Mouse (Mus musculus) liver, embryonic 14.5 days (tissue): ENCODE results near the gene C87977. TPM values are rescaled to one million over a fixed set of nuclear protein-coding genes. Genes with fewer than 3 reads are reported as not detected.
"Not testable (repeated sequence)": the region's sequence is repeated elsewhere in the genome, so short reads cannot be mapped to it uniquely, and the experiment has no call there.

ENCODE experiments used
- ATAC-seq: fragments of 200-750 bp; cut with Nextera tagmentation; 2 replicates; pipeline ENCODE4 v1.8.0; 2017; ENCODE audit warnings: moderate number of reproducible peaks, mild to moderate bottlenecking, moderate library complexity; ENCODE audit not compliant: insufficient read depth
- DNase-seq, 3 experiments: peaks; one replicate each; pipeline ENCODE4 v3.0.0-alpha.2; 2012 to 2013; ENCODE audit warnings: low read depth in 3 of 3, low spot score in 3 of 3
- H3K27ac ChIP-seq: fragments of 300-500 bp; sonication (generic); 2 replicates; pipeline ENCODE4 v1.5.1; 2014; ENCODE audit warnings: moderate library complexity, mild to moderate bottlenecking, control low read depth, inconsistent platforms
- H3K27me3 ChIP-seq: fragments of 300-500 bp; sonication (generic); 2 replicates; pipeline ENCODE4 v1.6.1; 2014; ENCODE audit warnings: mild to moderate bottlenecking, low read length, moderate library complexity; ENCODE audit not compliant: control insufficient read depth, insufficient read depth
- H3K36me3 ChIP-seq: fragments of 300-500 bp; sonication (generic); replicated peaks from 2 replicates; pipeline ENCODE4 v1.6.1; 2014; ENCODE audit warnings: low read depth; ENCODE audit not compliant: control insufficient read depth, insufficient read depth
- H3K4me1 ChIP-seq, 2 experiments: fragments of 200-500 bp in 1 of 2; fragments of 300-500 bp in 1 of 2; sonication (generic) in 1 of 2; replicated peaks; 2 replicates each; pipeline ENCODE4 v1.6.1; 2012 to 2014; ENCODE audit warnings: antibody characterized with exemption in 1 of 2, inconsistent platforms in 1 of 2, low read length in 1 of 2; ENCODE audit not compliant: control insufficient read depth in 2 of 2, insufficient read depth in 2 of 2
- H3K4me2 ChIP-seq: fragments of 300-500 bp; sonication (generic); 2 replicates; pipeline ENCODE4 v1.6.1; 2014; ENCODE audit warnings: low read depth, mild to moderate bottlenecking, control low read depth, moderate library complexity
- H3K4me3 ChIP-seq, 2 experiments: fragments of 200-500 bp in 1 of 2; fragments of 300-500 bp in 1 of 2; sonication (generic) in 1 of 2; 2 replicates each; pipeline ENCODE4 v1.5.1; 2012 to 2014; ENCODE audit warnings: low read depth in 2 of 2, low read length in 2 of 2, mild to moderate bottlenecking in 2 of 2, control low read depth in 1 of 2, inconsistent platforms in 1 of 2, moderate library complexity in 1 of 2; ENCODE audit not compliant: insufficient read depth in 1 of 2
- H3K9ac ChIP-seq: fragments of 300-500 bp; sonication (generic); replicated peaks from 2 replicates; pipeline ENCODE4 v1.6.1; 2014; ENCODE audit warnings: mild to moderate bottlenecking, control low read depth, moderate library complexity
- H3K9me3 ChIP-seq: fragments of 300-500 bp; sonication (generic); 2 replicates; pipeline ENCODE4 v1.6.1; 2016; ENCODE audit warnings: low read length, mixed read lengths; ENCODE audit not compliant: control insufficient read depth
- CTCF ChIP-seq: IDR thresholded peaks from 2 replicates; pipeline ENCODE4 v1.5.1; 2016; ENCODE audit warnings: antibody characterized with exemption, low read depth, control low read depth
- EP300 ChIP-seq: IDR thresholded peaks from 2 replicates; pipeline ENCODE4 v1.6.1; 2016; ENCODE audit warnings: antibody characterized with exemption, low read depth
- WGBS: fragments of 180-500 bp; shearing (Covaris S2); extraction: QIAGEN DNeasy Blood & Tissue Kit; methylation state at CpG from one replicate; pipeline ENCODE4 v1.1.7; 2014; ENCODE audit not compliant: insufficient replicate concordance; 5-methylcytosine and 5-hydroxymethylcytosine counted together
- polyA plus RNA-seq, 2 experiments: library from polyadenylated mRNA; depleted of rRNA in 1 of 2; stranded (reverse) in 1 of 2; unstranded in 1 of 2; fragments of >200 nt; fragmentation: Nextera tagmentation in 1 of 2; extraction: Ambion mirVana in 1 of 2; gene quantifications; 2 replicates each; pipeline versions ENCODE4 v1.2.1 to v1.2.3; 2012 to 2014

Gene C87977
- polyA plus RNA-seq (2012; rRNA removed) (not detected in 2 replicates), polyA plus RNA-seq (2014; fragmentation: Nextera tagmentation; extraction: Ambion mirVana) (not detected in 2 replicates)

- not testable (repeated sequence) for H3K4me1 ChIP-seq, ATAC-seq, H3K36me3 ChIP-seq, H3K9ac ChIP-seq, H3K4me3 ChIP-seq, H3K4me2 ChIP-seq, DNase-seq, H3K27me3 ChIP-seq, H3K9me3 ChIP-seq, H3K27ac ChIP-seq
- 50% methylated on average over 1 of the region's 1 CpGs for WGBS
These were observed at the start of gene C87977 for GRCm38 (mm10) chr4:144213218-144213617. TSS of gene C87977 (minus strand) at chr4:144213318.

- not testable (repeated sequence) for H3K27ac ChIP-seq, DNase-seq, H3K9ac ChIP-seq, H3K36me3 ChIP-seq, H3K4me1 ChIP-seq, H3K4me3 ChIP-seq, H3K4me2 ChIP-seq, H3K9me3 ChIP-seq, ATAC-seq, H3K27me3 ChIP-seq
These were observed 41.6 kb upstream of the C87977 start for GRCm38 (mm10) chr4:144254768-144255167.

GRCm38 (mm10) chr4:144190419-144190818, 22.7 kb downstream of the C87977 start, which contains the start of gene Oog2:
TSS of gene Oog2 (plus strand) at chr4:144190719.
- Histone ChIP-seq H3K4me3 (no peak within 1 kb of the TSS), H3K36me3 (no peaks in the 10 kb centered on the region), H3K4me2 (no peak within 1 kb of the TSS), H3K27ac (no peak within 1 kb of the TSS), H3K9ac (no peak within 1 kb of the TSS), H3K27me3 (no peaks in the 10 kb centered on the region), H3K4me1 (no peaks in the 10 kb centered on the region), H3K9me3 (no peaks in the 10 kb centered on the region)
- DNase-seq: no peak
- no peak for ATAC-seq
- TF ChIP-seq CTCF: no peak
- no peak for TF ChIP-seq EP300
- WGBS: 7% methylated on average over 1 of the region's 1 CpGs

- no peaks in the 10 kb centered on the region; the same call in 1 of the 2 replicates for H3K9me3 ChIP-seq
- no peak within 1 kb of the TSS for H3K27ac ChIP-seq
- ATAC-seq: no peak
- H3K36me3 ChIP-seq: no peaks in the 10 kb centered on the region
- TF ChIP-seq EP300: no peak
- no peak for TF ChIP-seq CTCF
- DNase-seq: no peak
- no peak within 1 kb of the TSS for H3K9ac ChIP-seq
- no peak within 1 kb of the TSS for H3K4me3 ChIP-seq
- no peak within 1 kb of the TSS for H3K4me2 ChIP-seq
- 58% methylated on average over 1 of the region's 1 CpGs for WGBS
- H3K27me3 ChIP-seq: no peaks in the 10 kb centered on the region
- H3K4me1 ChIP-seq: no peaks in the 10 kb centered on the region
These were observed 50.6 kb downstream of the C87977 start, which contains the start of gene Oog3 for GRCm38 (mm10) chr4:144162563-144162962. TSS of gene Oog3 (minus strand) at chr4:144162663.

Other genes with a start within 250 kb of the C87977 start
- gene Gm13101, start 246.4 kb downstream of the C87977 start, polyA plus RNA-seq (2012; rRNA removed): not detected in 2 replicates
- gene Gm13101, start 246.4 kb downstream of the C87977 start, polyA plus RNA-seq (2014; fragmentation: Nextera tagmentation; extraction: Ambion mirVana): not detected in 2 replicates
- not detected in 2 replicates for gene Pramef17, start 218.9 kb downstream of the C87977 start, polyA plus RNA-seq (2012; rRNA removed)
- gene Pramef17, start 218.9 kb downstream of the C87977 start, polyA plus RNA-seq (2014; fragmentation: Nextera tagmentation; extraction: Ambion mirVana): not detected in 2 replicates
- not detected in 2 replicates for gene Pramel4, start 154.2 kb downstream of the C87977 start, polyA plus RNA-seq (2012; rRNA removed)
- not detected in 2 replicates for gene Pramel4, start 154.2 kb downstream of the C87977 start, polyA plus RNA-seq (2014; fragmentation: Nextera tagmentation; extraction: Ambion mirVana)
- not detected in 2 replicates for gene Gm13102, start 106.8 kb downstream of the C87977 start, polyA plus RNA-seq (2012; rRNA removed)
- not detected in 2 replicates for gene Gm13102, start 106.8 kb downstream of the C87977 start, polyA plus RNA-seq (2014; fragmentation: Nextera tagmentation; extraction: Ambion mirVana)
- gene Oog3, start 50.7 kb downstream of the C87977 start, polyA plus RNA-seq (2012; rRNA removed): not detected in 2 replicates
- not detected in 2 replicates for gene Oog3, start 50.7 kb downstream of the C87977 start, polyA plus RNA-seq (2014; fragmentation: Nextera tagmentation; extraction: Ambion mirVana)
- gene Oog2, start 22.6 kb downstream of the C87977 start, polyA plus RNA-seq (2012; rRNA removed): not detected in 2 replicates
- gene Oog2, start 22.6 kb downstream of the C87977 start, polyA plus RNA-seq (2014; fragmentation: Nextera tagmentation; extraction: Ambion mirVana): not detected in 2 replicates
- not detected in 2 replicates for gene Pramel5, start 67.2 kb upstream of the C87977 start, polyA plus RNA-seq (2012; rRNA removed)
- gene Pramel5, start 67.2 kb upstream of the C87977 start, polyA plus RNA-seq (2014; fragmentation: Nextera tagmentation; extraction: Ambion mirVana): not detected in 2 replicates
- gene Gm13128, start 116.9 kb upstream of the C87977 start, polyA plus RNA-seq (2012; rRNA removed): not detected in 2 replicates
- not detected in 2 replicates for gene Gm13128, start 116.9 kb upstream of the C87977 start, polyA plus RNA-seq (2014; fragmentation: Nextera tagmentation; extraction: Ambion mirVana)
- gene Gm13119, start 144.6 kb upstream of the C87977 start, polyA plus RNA-seq (2012; rRNA removed): not detected in 2 replicates
- not detected in 2 replicates for gene Gm13119, start 144.6 kb upstream of the C87977 start, polyA plus RNA-seq (2014; fragmentation: Nextera tagmentation; extraction: Ambion mirVana)
- gene Pramef20, start 164.6 kb upstream of the C87977 start, polyA plus RNA-seq (2012; rRNA removed): not detected in 2 replicates
- not detected in 2 replicates for gene Pramef20, start 164.6 kb upstream of the C87977 start, polyA plus RNA-seq (2014; fragmentation: Nextera tagmentation; extraction: Ambion mirVana)
- not detected in 2 replicates for gene Pramef12, start 195.1 kb upstream of the C87977 start, polyA plus RNA-seq (2012; rRNA removed)
- not detected in 2 replicates for gene Pramef12, start 195.1 kb upstream of the C87977 start, polyA plus RNA-seq (2014; fragmentation: Nextera tagmentation; extraction: Ambion mirVana)
- not detected in 2 replicates for gene 1700012P22Rik, start 225.5 kb upstream of the C87977 start, polyA plus RNA-seq (2012; rRNA removed)
- not detected in 2 replicates for gene 1700012P22Rik, start 225.5 kb upstream of the C87977 start, polyA plus RNA-seq (2014; fragmentation: Nextera tagmentation; extraction: Ambion mirVana)
- not detected in 2 replicates for gene Gm9944, start 240.0 kb upstream of the C87977 start, polyA plus RNA-seq (2012; rRNA removed)
- gene Gm9944, start 240.0 kb upstream of the C87977 start, polyA plus RNA-seq (2014; fragmentation: Nextera tagmentation; extraction: Ambion mirVana): not detected in 2 replicates